Mouse (Mus musculus) heart, embryonic 15.5 days (tissue): ENCODE measurements around the gene Tnk1. TPM values are rescaled to one million over a fixed set of nuclear protein-coding genes. Genes with fewer than 3 reads are reported as not detected.

Experiments
- ATAC-seq: fragments of 200-750 bp; cut with Nextera tagmentation; replicated peaks from 2 replicates; pipeline ENCODE4 v1.8.0; 2017; ENCODE audit warnings: low read depth, moderate TSS enrichment; ENCODE audit not compliant: insufficient number of reproducible peaks, insufficient read depth, low FRiP score
- H3K27ac ChIP-seq: fragments of 300-500 bp; sonication (generic); 2 replicates; pipeline ENCODE4 v1.5.1; 2015; ENCODE audit warnings: mild to moderate bottlenecking, inconsistent platforms
- H3K27me3 ChIP-seq: fragments of 300-500 bp; sonication (generic); 2 replicates; pipeline ENCODE4 v1.6.1; 2015; ENCODE audit warnings: inconsistent platforms
- H3K36me3 ChIP-seq: fragments of 300-500 bp; sonication (generic); 2 replicates; pipeline ENCODE4 v1.6.1; 2015; ENCODE audit warnings: mild to moderate bottlenecking, inconsistent platforms
- H3K4me1 ChIP-seq: fragments of 300-500 bp; sonication (generic); replicated peaks from 2 replicates; pipeline ENCODE4 v1.6.1; 2015; ENCODE audit warnings: inconsistent platforms
- H3K4me2 ChIP-seq: fragments of 300-500 bp; sonication (generic); 2 replicates; pipeline ENCODE4 v1.6.1; 2015; ENCODE audit warnings: inconsistent platforms, mild to moderate bottlenecking, moderate library complexity
- H3K4me3 ChIP-seq: fragments of 300-500 bp; sonication (generic); 2 replicates; pipeline ENCODE4 v1.5.1; 2015; ENCODE audit warnings: mild to moderate bottlenecking, inconsistent platforms
- H3K9ac ChIP-seq: fragments of 300-500 bp; sonication (generic); 2 replicates; pipeline ENCODE4 v1.6.1; 2015; ENCODE audit warnings: mild to moderate bottlenecking, inconsistent platforms
- H3K9me3 ChIP-seq: fragments of 300-500 bp; sonication (generic); replicated peaks from 2 replicates; pipeline ENCODE4 v1.6.1; 2016; ENCODE audit warnings: inconsistent platforms
- WGBS: fragments of 180-500 bp; shearing (Covaris S2); methylation state at CpG from one replicate; pipeline ENCODE4 v1.1.7; 2015; ENCODE audit warnings: mixed read lengths; 5-methylcytosine and 5-hydroxymethylcytosine counted together
- polyA plus RNA-seq: library from polyadenylated mRNA; unstranded; fragments of >200 nt; fragmentation: Nextera tagmentation; extraction: Ambion mirVana; gene quantifications from 2 replicates; pipeline ENCODE4 v1.2.1, GENCODE M21; 2015

Gene Tnk1
- polyA plus RNA-seq, 1 experiment from 2014 or later: 0.31 TPM

DNA sequence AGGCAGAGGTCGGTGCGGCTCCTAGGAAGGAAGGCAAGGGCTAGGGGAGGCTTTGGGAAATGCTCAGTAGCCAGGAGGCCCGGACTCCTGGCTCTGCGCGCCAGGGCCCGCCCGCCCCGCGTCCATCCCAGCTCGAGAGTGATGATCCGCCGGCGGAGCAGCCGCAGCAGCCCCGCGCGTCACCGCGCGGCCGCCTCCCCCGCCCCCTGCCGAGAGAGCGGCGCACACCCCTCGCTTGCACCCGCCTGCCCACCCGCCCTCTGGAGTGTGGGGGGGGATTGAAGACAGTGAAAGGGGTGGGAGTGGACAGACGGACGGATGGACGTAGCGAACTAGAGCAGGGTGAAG lies 21.0 kb downstream of the Tnk1 start, which contains the start of gene Nlgn2:
Gene Nlgn2 (minus strand): TSS at position 181 of the 348 bp plus-strand sequence.
- Histone ChIP-seq H3K4me3 (peak within 1 kb of the TSS; percentile 72), H3K27me3 (peaks cover 41% of the 10 kb centered on the region), H3K4me2 (peak within 1 kb of the TSS; percentile 95), H3K4me1 (peaks cover 48% of the 10 kb centered on the region), H3K9me3 (no peaks in the 10 kb centered on the region), H3K9ac (peak within 1 kb of the TSS; percentile 73), H3K27ac (peak within 1 kb of the TSS; percentile 85), H3K36me3 (no peaks in the 10 kb centered on the region)
- peak; percentile 64; the same call in 1 of the 2 replicates for ATAC-seq
- WGBS: under 1% methylated on average over 30 of the region's 32 CpGs

DNA sequence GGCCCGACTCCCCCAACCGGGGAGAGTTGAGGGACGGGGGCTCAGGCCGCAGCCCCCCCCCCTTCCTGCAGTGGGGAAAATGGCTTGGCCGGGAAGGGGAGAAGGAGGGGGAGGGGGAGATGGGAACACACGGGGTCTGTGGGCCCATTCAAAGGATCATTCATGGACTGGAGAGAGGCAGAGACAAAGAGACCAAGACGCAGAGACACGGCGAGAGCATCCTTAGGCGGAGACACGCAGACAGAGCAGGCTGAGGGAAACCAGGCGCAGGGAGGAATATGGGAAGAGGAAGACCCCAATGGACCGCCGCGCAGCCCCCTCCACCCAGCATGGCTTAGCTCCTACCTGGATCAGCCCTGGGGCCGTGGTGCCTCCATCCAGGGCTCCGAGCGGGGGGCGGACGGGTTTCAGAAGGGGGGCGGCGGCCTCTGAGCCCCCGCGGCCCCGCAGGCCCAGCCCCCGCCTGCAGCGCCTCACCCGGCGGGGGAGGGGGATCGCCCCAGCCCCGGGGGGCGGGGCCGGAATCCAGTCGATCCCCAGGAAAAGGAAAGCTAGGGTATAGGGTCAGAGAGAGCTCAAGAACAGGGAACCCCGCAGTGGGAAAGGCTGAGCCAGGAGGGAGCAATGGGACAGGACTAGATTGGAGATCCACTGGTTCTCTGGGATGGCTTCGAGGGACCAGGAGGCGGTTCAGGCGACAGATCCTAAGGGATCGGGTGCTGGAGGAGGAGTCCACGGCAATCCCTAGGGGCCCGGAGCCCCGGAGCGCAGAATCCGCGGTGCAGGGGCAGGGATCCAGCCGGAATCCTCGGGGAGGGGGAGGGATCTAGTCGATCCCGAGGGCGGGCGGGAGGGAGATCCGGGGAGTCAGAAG lies 21.6 kb downstream of the Tnk1 start:
- Histone ChIP-seq H3K9me3 (no peaks in the 10 kb centered on the region), H3K4me2 (peak overlapping the region; percentile 95), H3K4me1 (peaks cover 48% of the 10 kb centered on the region), H3K27ac (peak overlapping the region; percentile 60), H3K27me3 (peaks cover 42% of the 10 kb centered on the region), H3K4me3 (peak overlapping the region; percentile 72), H3K36me3 (no peaks in the 10 kb centered on the region), H3K9ac (peak overlapping the region; percentile 70)
- 2% methylated on average over 45 of the region's 52 CpGs for WGBS
- no peak for ATAC-seq

- H3K9me3 ChIP-seq: no peaks in the 10 kb centered on the region
- no peak for ATAC-seq
- H3K9ac ChIP-seq: no peak overlapping the region
- H3K4me3 ChIP-seq: peak overlapping the region; percentile 72
- H3K36me3 ChIP-seq: no peaks in the 10 kb centered on the region
- H3K27me3 ChIP-seq: peaks cover 42% of the 10 kb centered on the region
- 19% methylated on average over 4 of the region's 4 CpGs for WGBS
- peak overlapping the region; percentile 95 for H3K4me2 ChIP-seq
- peaks cover 48% of the 10 kb centered on the region for H3K4me1 ChIP-seq
- no peak overlapping the region for H3K27ac ChIP-seq
Observed at GRCm38 (mm10) chr11:69835966-69836335, 22.6 kb downstream of the Tnk1 start.

DNA sequence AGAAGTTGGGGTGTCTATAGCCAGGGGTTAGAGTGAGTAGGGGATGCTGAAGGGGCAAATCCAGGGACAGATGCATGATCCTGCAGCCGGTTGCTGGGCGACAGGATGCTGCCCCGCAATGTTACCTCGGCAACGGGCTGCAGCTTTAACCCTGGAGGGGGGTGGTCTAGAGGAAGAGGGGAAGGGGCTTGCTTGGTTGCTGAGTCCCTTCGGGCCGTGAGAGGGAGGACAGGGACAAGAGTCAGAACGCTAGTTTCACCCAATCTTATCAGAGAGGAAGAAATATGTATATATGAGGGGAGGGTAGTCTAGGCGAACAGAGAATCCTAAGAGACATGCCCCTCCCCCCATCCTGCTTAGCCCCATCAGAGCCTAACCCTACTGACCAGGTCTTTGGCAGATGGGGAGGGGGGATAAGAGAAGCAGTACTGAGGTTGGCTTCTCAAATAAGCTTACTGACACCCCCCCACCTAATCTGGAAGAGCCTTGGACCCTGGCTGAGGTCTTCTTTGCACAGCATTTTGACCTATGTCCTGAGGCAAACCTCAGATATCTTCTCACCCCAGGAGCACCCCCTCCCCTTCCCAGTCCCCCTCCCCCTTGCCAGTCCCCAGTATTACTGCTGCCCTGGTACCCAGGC lies 23.1 kb downstream of the Tnk1 start:
- Histone ChIP-seq H3K9ac (no peak overlapping the region), H3K27ac (no peak overlapping the region), H3K9me3 (no peaks in the 10 kb centered on the region), H3K36me3 (no peaks in the 10 kb centered on the region), H3K4me1 (peaks cover 48% of the 10 kb centered on the region), H3K4me2 (peak overlapping the region; percentile 95), H3K27me3 (peaks cover 42% of the 10 kb centered on the region), H3K4me3 (peak overlapping the region; percentile 72)
- no peak for ATAC-seq
- 18% methylated on average over 9 of the region's 9 CpGs for WGBS

- WGBS: 8% methylated on average over 39 of the region's 48 CpGs
- peak overlapping the region; percentile 65 for H3K9ac ChIP-seq
- peak overlapping the region; percentile 49 for H3K4me3 ChIP-seq
- peaks cover 44% of the 10 kb centered on the region for H3K4me1 ChIP-seq
- no peak overlapping the region for H3K27ac ChIP-seq
- no peaks in the 10 kb centered on the region for H3K36me3 ChIP-seq
- no peaks in the 10 kb centered on the region for H3K9me3 ChIP-seq
- H3K4me2 ChIP-seq: peak overlapping the region; percentile 92
- ATAC-seq: no peak
- H3K27me3 ChIP-seq: peaks cover 42% of the 10 kb centered on the region
Observed at GRCm38 (mm10) chr11:69834001-69834549, 24.5 kb downstream of the Tnk1 start.

GRCm38 (mm10) chr11:69833554-69833953 lies 25.0 kb downstream of the Tnk1 start:
- no peak for ATAC-seq
- Histone ChIP-seq H3K4me1 (peaks cover 41% of the 10 kb centered on the region), H3K9ac (peak overlapping the region; percentile 65), H3K4me3 (peak overlapping the region; percentile 49), H3K27ac (no peak overlapping the region), H3K36me3 (no peaks in the 10 kb centered on the region), H3K4me2 (peak overlapping the region; percentile 92), H3K27me3 (peaks cover 42% of the 10 kb centered on the region), H3K9me3 (no peaks in the 10 kb centered on the region)
- WGBS: 38% methylated on average over 8 of the region's 8 CpGs

- Histone ChIP-seq H3K9ac (no peak overlapping the region), H3K27ac (no peak overlapping the region), H3K9me3 (no peaks in the 10 kb centered on the region), H3K36me3 (peaks cover 5% of the 10 kb centered on the region; the same call in 1 of the 2 replicates), H3K4me1 (peaks cover 5% of the 10 kb centered on the region), H3K4me3 (no peak overlapping the region), H3K4me2 (no peak overlapping the region), H3K27me3 (peaks cover 12% of the 10 kb centered on the region)
- 79% methylated on average over 5 of the region's 5 CpGs for WGBS
- no peak for ATAC-seq
Observed at GRCm38 (mm10) chr11:69828832-69829231, 29.7 kb downstream of the Tnk1 start.

DNA sequence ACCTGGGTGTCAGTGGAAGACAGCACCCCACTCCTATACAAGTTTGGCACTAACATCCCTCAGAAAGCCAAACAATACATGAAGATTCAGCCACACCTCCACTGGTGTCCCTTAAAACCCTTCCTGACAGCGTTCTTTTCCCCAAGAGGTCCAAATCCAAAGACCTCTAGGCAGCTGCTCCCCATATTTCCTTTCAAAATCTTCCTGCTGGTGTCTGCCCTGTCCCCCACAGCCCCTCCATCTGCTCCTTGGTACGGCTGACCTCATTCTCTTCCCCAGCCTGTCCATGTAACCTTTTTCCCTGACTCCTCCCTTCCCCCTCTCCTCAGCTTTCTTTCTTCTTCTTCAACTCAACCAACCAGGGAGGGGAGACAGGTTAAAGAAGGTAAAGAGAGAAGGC lies 35.1 kb downstream of the Tnk1 start:
- Histone ChIP-seq H3K4me3 (no peak overlapping the region), H3K4me1 (no peaks in the 10 kb centered on the region), H3K9ac (no peak overlapping the region), H3K27ac (no peak overlapping the region), H3K9me3 (no peaks in the 10 kb centered on the region), H3K4me2 (no peak overlapping the region), H3K36me3 (peaks cover 5% of the 10 kb centered on the region; the same call in 1 of the 2 replicates), H3K27me3 (no peaks in the 10 kb centered on the region)
- ATAC-seq: no peak
- 68% methylated on average over 2 of the region's 2 CpGs for WGBS

DNA sequence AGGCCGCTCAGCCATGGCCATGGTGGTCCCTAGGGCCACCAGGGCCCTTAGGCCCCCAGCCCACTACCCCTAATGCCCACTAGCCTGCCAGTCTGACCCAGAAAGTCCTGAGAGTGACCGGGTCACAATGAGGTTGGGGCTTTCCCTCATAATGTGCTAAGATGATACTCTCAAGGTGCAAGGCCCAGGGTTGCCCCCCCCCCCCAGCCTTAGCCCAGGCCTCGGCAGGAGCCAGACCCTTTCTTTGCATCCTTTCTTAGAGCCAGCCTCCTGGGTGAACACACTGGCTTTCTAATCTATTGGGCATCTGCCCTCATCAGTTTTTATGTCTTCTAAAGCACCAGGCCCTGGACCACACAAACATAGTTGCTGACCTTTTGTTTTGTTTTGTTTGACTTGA lies 36.5 kb downstream of the Tnk1 start, which contains the start of gene Spem1:
Gene Spem1 (minus strand): TSS at position 101 of the 400 bp plus-strand sequence.
- ATAC-seq: no peak
- Histone ChIP-seq H3K9me3 (no peaks in the 10 kb centered on the region), H3K36me3 (peaks cover 4% of the 10 kb centered on the region; the same call in 1 of the 2 replicates), H3K27ac (no peak within 1 kb of the TSS), H3K9ac (no peak within 1 kb of the TSS), H3K4me3 (no peak within 1 kb of the TSS), H3K4me2 (no peak within 1 kb of the TSS), H3K4me1 (no peaks in the 10 kb centered on the region), H3K27me3 (no peaks in the 10 kb centered on the region)
- 78% methylated on average over 3 of the region's 3 CpGs for WGBS

DNA sequence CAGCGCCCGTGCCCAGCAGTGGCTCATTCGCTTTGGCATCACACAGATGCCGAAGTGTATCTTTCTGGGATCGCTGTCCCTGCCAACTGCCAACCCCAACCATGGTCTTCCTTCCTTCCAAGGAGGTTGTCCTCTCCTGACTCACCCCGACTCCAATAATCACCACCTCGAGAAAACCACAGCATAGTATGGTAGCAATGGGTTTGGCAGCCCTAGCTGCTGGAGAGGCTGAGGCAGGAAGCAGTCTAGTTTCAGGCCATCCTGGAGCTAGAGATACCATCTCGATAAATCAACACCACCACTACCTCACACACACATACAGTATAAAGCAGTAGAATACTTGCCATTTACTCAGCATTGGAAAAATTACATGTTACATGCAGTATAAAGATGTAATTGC lies 39.7 kb downstream of the Tnk1 start:
- no peak overlapping the region for H3K4me2 ChIP-seq
- H3K27me3 ChIP-seq: no peaks in the 10 kb centered on the region
- H3K36me3 ChIP-seq: no peaks in the 10 kb centered on the region
- H3K4me1 ChIP-seq: no peaks in the 10 kb centered on the region
- ATAC-seq: no peak
- no peak overlapping the region for H3K27ac ChIP-seq
- no peaks in the 10 kb centered on the region for H3K9me3 ChIP-seq
- H3K9ac ChIP-seq: no peak overlapping the region
- no peak overlapping the region for H3K4me3 ChIP-seq
- 76% methylated on average over 8 of the region's 8 CpGs for WGBS

DNA sequence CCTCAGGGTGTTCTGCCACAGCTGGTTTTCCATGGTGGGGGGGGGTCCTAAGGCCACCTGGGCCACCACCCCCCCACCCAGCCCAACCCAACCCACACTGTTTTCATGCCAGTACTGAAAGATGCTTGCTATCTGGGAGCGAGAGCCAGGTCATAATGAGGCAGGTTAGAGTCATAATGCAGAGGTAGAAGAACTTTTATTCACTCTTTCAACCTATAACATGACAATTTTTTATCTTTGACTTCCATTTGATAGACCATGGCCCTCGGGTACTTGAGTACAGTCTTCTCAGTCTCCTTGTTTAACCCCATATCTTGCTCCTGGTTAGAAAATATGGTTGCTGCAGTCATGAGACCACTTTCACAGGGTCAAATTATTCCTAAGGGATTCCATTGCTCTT lies 40.2 kb downstream of the Tnk1 start, which contains the start of gene Spem2:
Gene Spem2 (minus strand): TSS at position 101 of the 400 bp plus-strand sequence.
- no peak within 1 kb of the TSS for H3K27ac ChIP-seq
- no peaks in the 10 kb centered on the region for H3K36me3 ChIP-seq
- no peaks in the 10 kb centered on the region for H3K27me3 ChIP-seq
- ATAC-seq: no peak
- no peaks in the 10 kb centered on the region for H3K4me1 ChIP-seq
- no peaks in the 10 kb centered on the region for H3K9me3 ChIP-seq
- no peak within 1 kb of the TSS for H3K9ac ChIP-seq
- no peak within 1 kb of the TSS for H3K4me3 ChIP-seq
- WGBS: 75% methylated on average over 2 of the region's 2 CpGs
- H3K4me2 ChIP-seq: no peak within 1 kb of the TSS
